Mouse (Mus musculus): ENCODE results near the gene Bloc1s1.
A peak's percentile ranks its signal among the peaks of the same experiment; 100 is the strongest.

The Bloc1s1 gene

GRCm38 (mm10) chr10:128923013-128923691, 683 bp downstream of the Bloc1s1 start:
- Histone ChIP-seq H3K4me3 (replicated peaks; ENCODE audit: low read length) (peak overlapping the region; percentile 97), H3K27me3 (ENCODE audit: insufficient read depth, low read length) (peaks cover 13% of the 10 kb centered on the region), H3K36me3 (ENCODE audit: insufficient read depth, low read length) (peaks cover 32% of the 10 kb centered on the region), H3K4me1 (replicated peaks; ENCODE audit: low read depth, low read length) (peaks cover 59% of the 10 kb centered on the region), H3K9me3 (ENCODE audit: low read length) (no peaks in the 10 kb centered on the region)
- no peak for TF ChIP-seq NANOG (IDR thresholded peaks at IDR 0.05; ENCODE audit: borderline replicate concordance, low read length)
- TF ChIP-seq POU5F1 (IDR thresholded peaks at IDR 0.05; ENCODE audit: borderline replicate concordance, low read length), result no peak
- no peak for TF ChIP-seq CTCF (conservative IDR thresholded peaks at IDR 0.05; ENCODE audit: low read length)

- peak within 1 kb of the TSS; percentile 97 for H3K4me3 ChIP-seq (replicated peaks; ENCODE audit: low read length)
- peaks cover 60% of the 10 kb centered on the region for H3K4me1 ChIP-seq (replicated peaks; ENCODE audit: low read depth, low read length)
- peaks cover 36% of the 10 kb centered on the region for H3K36me3 ChIP-seq (ENCODE audit: insufficient read depth, low read length)
- TF ChIP-seq CTCF (conservative IDR thresholded peaks at IDR 0.05; ENCODE audit: low read length) (no peak), NANOG (IDR thresholded peaks at IDR 0.05; ENCODE audit: borderline replicate concordance, low read length) (no peak), POU5F1 (IDR thresholded peaks at IDR 0.05; ENCODE audit: borderline replicate concordance, low read length) (no peak)
- H3K27me3 ChIP-seq (ENCODE audit: insufficient read depth, low read length), result peaks cover 9% of the 10 kb centered on the region; the same call in 1 of the 2 replicates
- H3K9me3 ChIP-seq (ENCODE audit: low read length), result no peaks in the 10 kb centered on the region
Observed at GRCm38 (mm10) chr10:128922822-128923012, 1.1 kb downstream of the Bloc1s1 start, which contains the start of gene Rdh5. Rdh5 (minus strand) TSS chr10:128922888.

- H3K4me1 ChIP-seq (replicated peaks; ENCODE audit: low read depth, low read length), result peaks cover 63% of the 10 kb centered on the region
- TF ChIP-seq CTCF (conservative IDR thresholded peaks at IDR 0.05; ENCODE audit: low read length), result no peak
- TF ChIP-seq NANOG (IDR thresholded peaks at IDR 0.05; ENCODE audit: borderline replicate concordance, low read length), result no peak
- no peak for TF ChIP-seq POU5F1 (IDR thresholded peaks at IDR 0.05; ENCODE audit: borderline replicate concordance, low read length)
- H3K36me3 ChIP-seq (ENCODE audit: insufficient read depth, low read length), result peaks cover 42% of the 10 kb centered on the region
- 0 out of 2 replicates have a peak, but pooled peaks cover 3% of the 10 kb centered on the region for H3K27me3 ChIP-seq (ENCODE audit: insufficient read depth, low read length)
- peak overlapping the region; percentile 97 for H3K4me3 ChIP-seq (replicated peaks; ENCODE audit: low read length)
- no peaks in the 10 kb centered on the region for H3K9me3 ChIP-seq (ENCODE audit: low read length)
Observed at GRCm38 (mm10) chr10:128921883-128922821, 1.7 kb downstream of the Bloc1s1 start.

GRCm38 (mm10) chr10:128921251-128921650, 2.6 kb downstream of the Bloc1s1 start:
- Histone ChIP-seq H3K4me3 (replicated peaks; ENCODE audit: low read length) (0 out of 2 replicates have a peak overlapping the region, but pooled peaks have one; percentile 3), H3K27me3 (ENCODE audit: insufficient read depth, low read length) (no peaks in the 10 kb centered on the region), H3K4me1 (replicated peaks; ENCODE audit: low read depth, low read length) (peaks cover 63% of the 10 kb centered on the region), H3K36me3 (ENCODE audit: insufficient read depth, low read length) (peaks cover 51% of the 10 kb centered on the region), H3K9me3 (ENCODE audit: low read length) (no peaks in the 10 kb centered on the region)
- no peak for TF ChIP-seq CTCF (conservative IDR thresholded peaks at IDR 0.05; ENCODE audit: low read length)
- TF ChIP-seq NANOG (IDR thresholded peaks at IDR 0.05; ENCODE audit: borderline replicate concordance, low read length), result no peak
- TF ChIP-seq POU5F1 (IDR thresholded peaks at IDR 0.05; ENCODE audit: borderline replicate concordance, low read length), result no peak

DNA sequence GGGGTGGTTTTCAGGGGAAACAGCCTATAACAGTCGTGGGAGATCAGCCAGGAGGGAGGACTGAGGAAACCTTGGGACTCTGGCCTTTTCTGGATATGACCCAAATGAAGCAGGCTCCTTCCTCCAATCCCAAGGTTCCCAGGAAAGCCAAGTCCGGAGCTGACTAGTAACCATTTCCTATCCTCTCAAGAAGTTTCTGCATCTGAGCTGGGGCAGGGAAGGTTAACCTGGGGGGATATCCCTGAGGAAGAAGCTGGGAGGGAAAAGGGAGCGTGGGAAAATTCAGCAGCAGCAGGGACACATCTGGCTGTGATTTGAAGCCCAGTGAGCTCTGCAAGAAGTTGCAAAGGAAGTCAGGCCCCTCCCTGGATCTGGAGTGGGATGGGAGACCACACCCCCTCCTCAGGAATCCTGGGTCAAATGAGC, 3.1 kb downstream of the Bloc1s1 start:
- Histone ChIP-seq H3K4me1 (replicated peaks; ENCODE audit: low read depth, low read length) (peaks cover 63% of the 10 kb centered on the region), H3K36me3 (ENCODE audit: insufficient read depth, low read length) (peaks cover 54% of the 10 kb centered on the region), H3K4me3 (replicated peaks; ENCODE audit: low read length) (0 out of 2 replicates have a peak overlapping the region, but pooled peaks have one; percentile 3), H3K9me3 (ENCODE audit: low read length) (no peaks in the 10 kb centered on the region), H3K27me3 (ENCODE audit: insufficient read depth, low read length) (no peaks in the 10 kb centered on the region)
- TF ChIP-seq NANOG (IDR thresholded peaks at IDR 0.05; ENCODE audit: borderline replicate concordance, low read length), result no peak

DNA sequence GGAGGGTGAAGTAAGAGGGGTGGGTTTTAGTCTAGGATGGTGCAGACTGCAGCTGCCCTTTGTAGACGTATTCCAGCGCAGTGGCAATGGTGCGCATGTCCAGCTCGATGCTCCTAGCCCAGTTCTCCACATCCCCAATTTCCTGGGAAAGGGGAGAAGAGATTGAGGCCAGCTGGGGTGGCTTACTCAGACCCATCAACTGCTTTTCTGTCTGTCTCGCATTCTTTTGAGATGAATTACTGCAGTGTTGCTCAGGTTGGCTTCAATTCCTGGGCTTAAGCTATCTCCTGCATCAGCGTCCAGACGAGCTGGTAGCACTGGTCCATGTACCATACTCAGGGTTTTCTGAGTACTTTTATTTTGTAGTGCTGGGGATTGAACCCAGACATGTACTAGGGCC, 3.9 kb downstream of the Bloc1s1 start:
- no peak for TF ChIP-seq NANOG (IDR thresholded peaks at IDR 0.05; ENCODE audit: borderline replicate concordance, low read length)
- TF ChIP-seq POU5F1 (IDR thresholded peaks at IDR 0.05; ENCODE audit: borderline replicate concordance, low read length), result no peak
- TF ChIP-seq CTCF (conservative IDR thresholded peaks at IDR 0.05; ENCODE audit: low read length), result no peak
- no peaks in the 10 kb centered on the region for H3K27me3 ChIP-seq (ENCODE audit: insufficient read depth, low read length)
- no peak overlapping the region for H3K4me3 ChIP-seq (replicated peaks; ENCODE audit: low read length)
- no peaks in the 10 kb centered on the region for H3K9me3 ChIP-seq (ENCODE audit: low read length)
- H3K4me1 ChIP-seq (replicated peaks; ENCODE audit: low read depth, low read length), result peaks cover 63% of the 10 kb centered on the region
- peaks cover 61% of the 10 kb centered on the region for H3K36me3 ChIP-seq (ENCODE audit: insufficient read depth, low read length)

GRCm38 (mm10) chr10:128919203-128919631, 4.6 kb downstream of the Bloc1s1 start:
- Histone ChIP-seq H3K9me3 (ENCODE audit: low read length) (no peaks in the 10 kb centered on the region), H3K4me3 (replicated peaks; ENCODE audit: low read length) (no peak overlapping the region), H3K36me3 (ENCODE audit: insufficient read depth, low read length) (peaks cover 69% of the 10 kb centered on the region), H3K27me3 (ENCODE audit: insufficient read depth, low read length) (no peaks in the 10 kb centered on the region), H3K4me1 (replicated peaks; ENCODE audit: low read depth, low read length) (peaks cover 63% of the 10 kb centered on the region)
- TF ChIP-seq CTCF (conservative IDR thresholded peaks at IDR 0.05; ENCODE audit: low read length) (no peak), NANOG (IDR thresholded peaks at IDR 0.05; ENCODE audit: borderline replicate concordance, low read length) (no peak), POU5F1 (IDR thresholded peaks at IDR 0.05; ENCODE audit: borderline replicate concordance, low read length) (no peak)

- Histone ChIP-seq H3K9me3 (ENCODE audit: low read length) (no peaks in the 10 kb centered on the region), H3K4me1 (replicated peaks; ENCODE audit: low read depth, low read length) (peaks cover 63% of the 10 kb centered on the region), H3K36me3 (ENCODE audit: insufficient read depth, low read length) (peaks cover 78% of the 10 kb centered on the region), H3K4me3 (replicated peaks; ENCODE audit: low read length) (no peak overlapping the region), H3K27me3 (ENCODE audit: insufficient read depth, low read length) (no peaks in the 10 kb centered on the region)
- TF ChIP-seq CTCF (conservative IDR thresholded peaks at IDR 0.05; ENCODE audit: low read length) (no peak), POU5F1 (IDR thresholded peaks at IDR 0.05; ENCODE audit: borderline replicate concordance, low read length) (no peak), NANOG (IDR thresholded peaks at IDR 0.05; ENCODE audit: borderline replicate concordance, low read length) (no peak)
Observed at GRCm38 (mm10) chr10:128918246-128918645, 5.6 kb downstream of the Bloc1s1 start.
